Mouse (Mus musculus) layer of hippocampus, adult 18-20 months (tissue): ENCODE measurements at regions not wholly inside any gene's neighbourhood (a gene's known extent, or its start where the extent isn't known, plus 50 kb on each side); places are given as distances from the start of the nearest gene placed in this dataset.
A peak's percentile ranks its signal among the peaks of the same experiment; 100 is the strongest.

ENCODE experiments used
- DNase-seq, 2 experiments: peaks; one replicate each; pipeline ENCODE4 v3.0.0; 2022; ENCODE audit warnings: low spot score in 2 of 2

GRCm38 (mm10) chr5:126335091-126335490 is 803.5 kb downstream of the Tmem132b start:
- no peak for DNase-seq

GRCm38 (mm10) chr5:126335553-126336520 is 804.3 kb downstream of the Tmem132b start:
- no peak for DNase-seq

GRCm38 (mm10) chr5:126337884-126338283 is 806.3 kb downstream of the Tmem132b start:
- DNase-seq, result no peak

- no peak for DNase-seq
These were observed 812.0 kb downstream of the Tmem132b start for GRCm38 (mm10) chr5:126343570-126343969.

GRCm38 (mm10) chr5:126350936-126351335 is 819.4 kb downstream of the Tmem132b start:
- DNase-seq, result no peak

GRCm38 (mm10) chr5:126369436-126369835 is 837.9 kb downstream of the Tmem132b start:
- DNase-seq, result no peak

- DNase-seq, result no peak
These were observed 849.3 kb upstream of the Tmem132c start for GRCm38 (mm10) chr5:126392306-126392705.

- peak in 1 of 2 experiments; percentile 40 for DNase-seq
These were observed 846.3 kb upstream of the Tmem132c start for GRCm38 (mm10) chr5:126395331-126395730.

- DNase-seq, result no peak
These were observed 809.9 kb upstream of the Tmem132c start for GRCm38 (mm10) chr5:126431748-126432147.

GRCm38 (mm10) chr5:126438696-126439095 is 802.9 kb upstream of the Tmem132c start:
- DNase-seq, result peak in 1 of 2 experiments; percentile 32

- DNase-seq, result peak; percentile 5 to 34
These were observed 801.1 kb upstream of the Tmem132c start for GRCm38 (mm10) chr5:126440516-126440915.

- DNase-seq, result peak in 1 of 2 experiments; percentile 27
These were observed 765.8 kb upstream of the Tmem132c start for GRCm38 (mm10) chr5:126475761-126476160.

GRCm38 (mm10) chr5:126522076-126522475 is 719.5 kb upstream of the Tmem132c start:
- DNase-seq, result no peak

GRCm38 (mm10) chr5:126525863-126526262 is 715.7 kb upstream of the Tmem132c start:
- peak; percentile 67 to 84 for DNase-seq

- DNase-seq, result no peak
These were observed 710.6 kb upstream of the Tmem132c start for GRCm38 (mm10) chr5:126530806-126531527.

GRCm38 (mm10) chr5:126531528-126531894 is 710.1 kb upstream of the Tmem132c start:
- DNase-seq, result no peak

GRCm38 (mm10) chr5:126531975-126532374 is 709.6 kb upstream of the Tmem132c start:
- DNase-seq, result no peak

- no peak for DNase-seq
These were observed 703.5 kb upstream of the Tmem132c start for GRCm38 (mm10) chr5:126538072-126538471.

- peak; percentile 23 to 37 for DNase-seq
These were observed 697.2 kb upstream of the Tmem132c start for GRCm38 (mm10) chr5:126544261-126544976.

GRCm38 (mm10) chr5:126547841-126548240 is 693.8 kb upstream of the Tmem132c start:
- DNase-seq, result peak in 1 of 2 experiments; percentile 53

- DNase-seq, result peak in 1 of 2 experiments; percentile 39
These were observed 689.9 kb upstream of the Tmem132c start for GRCm38 (mm10) chr5:126551676-126552075.
